Mouse (Mus musculus) liver, embryonic 14.5 days (tissue): Measurements from ENCODE around the gene Kcnv2. TPM values are rescaled to one million over a fixed set of nuclear protein-coding genes. Genes with fewer than 3 reads are reported as not detected.

Experiments used
- ATAC-seq: fragments of 200-750 bp; cut with Nextera tagmentation; 2 replicates; pipeline ENCODE4 v1.8.0; 2017; ENCODE audit warnings: moderate number of reproducible peaks, mild to moderate bottlenecking, moderate library complexity; ENCODE audit not compliant: insufficient read depth
- DNase-seq, 3 experiments: peaks; one replicate each; pipeline ENCODE4 v3.0.0-alpha.2; 2012 to 2013; ENCODE audit warnings: low read depth in 3 of 3, low spot score in 3 of 3
- H3K27ac ChIP-seq: fragments of 300-500 bp; sonication (generic); 2 replicates; pipeline ENCODE4 v1.5.1; 2014; ENCODE audit warnings: moderate library complexity, mild to moderate bottlenecking, control low read depth, inconsistent platforms
- H3K27me3 ChIP-seq: fragments of 300-500 bp; sonication (generic); 2 replicates; pipeline ENCODE4 v1.6.1; 2014; ENCODE audit warnings: mild to moderate bottlenecking, low read length, moderate library complexity; ENCODE audit not compliant: control insufficient read depth, insufficient read depth
- H3K36me3 ChIP-seq: fragments of 300-500 bp; sonication (generic); replicated peaks from 2 replicates; pipeline ENCODE4 v1.6.1; 2014; ENCODE audit warnings: low read depth; ENCODE audit not compliant: control insufficient read depth, insufficient read depth
- H3K4me1 ChIP-seq, 2 experiments: fragments of 200-500 bp in 1 of 2; fragments of 300-500 bp in 1 of 2; sonication (generic) in 1 of 2; replicated peaks; 2 replicates each; pipeline ENCODE4 v1.6.1; 2012 to 2014; ENCODE audit warnings: antibody characterized with exemption in 1 of 2, inconsistent platforms in 1 of 2, low read length in 1 of 2; ENCODE audit not compliant: control insufficient read depth in 2 of 2, insufficient read depth in 2 of 2
- H3K4me2 ChIP-seq: fragments of 300-500 bp; sonication (generic); 2 replicates; pipeline ENCODE4 v1.6.1; 2014; ENCODE audit warnings: low read depth, mild to moderate bottlenecking, control low read depth, moderate library complexity
- H3K4me3 ChIP-seq, 2 experiments: fragments of 200-500 bp in 1 of 2; fragments of 300-500 bp in 1 of 2; sonication (generic) in 1 of 2; 2 replicates each; pipeline ENCODE4 v1.5.1; 2012 to 2014; ENCODE audit warnings: low read depth in 2 of 2, low read length in 2 of 2, mild to moderate bottlenecking in 2 of 2, control low read depth in 1 of 2, inconsistent platforms in 1 of 2, moderate library complexity in 1 of 2; ENCODE audit not compliant: insufficient read depth in 1 of 2
- H3K9ac ChIP-seq: fragments of 300-500 bp; sonication (generic); replicated peaks from 2 replicates; pipeline ENCODE4 v1.6.1; 2014; ENCODE audit warnings: mild to moderate bottlenecking, control low read depth, moderate library complexity
- H3K9me3 ChIP-seq: fragments of 300-500 bp; sonication (generic); 2 replicates; pipeline ENCODE4 v1.6.1; 2016; ENCODE audit warnings: low read length, mixed read lengths; ENCODE audit not compliant: control insufficient read depth
- CTCF ChIP-seq: IDR thresholded peaks from 2 replicates; pipeline ENCODE4 v1.5.1; 2016; ENCODE audit warnings: antibody characterized with exemption, low read depth, control low read depth
- EP300 ChIP-seq: IDR thresholded peaks from 2 replicates; pipeline ENCODE4 v1.6.1; 2016; ENCODE audit warnings: antibody characterized with exemption, low read depth
- WGBS: fragments of 180-500 bp; shearing (Covaris S2); extraction: QIAGEN DNeasy Blood & Tissue Kit; methylation state at CpG from one replicate; pipeline ENCODE4 v1.1.7; 2014; ENCODE audit not compliant: insufficient replicate concordance; 5-methylcytosine and 5-hydroxymethylcytosine counted together
- polyA plus RNA-seq, 2 experiments: library from polyadenylated mRNA; depleted of rRNA in 1 of 2; stranded (reverse) in 1 of 2; unstranded in 1 of 2; fragments of >200 nt; fragmentation: Nextera tagmentation in 1 of 2; extraction: Ambion mirVana in 1 of 2; gene quantifications; 2 replicates each; pipeline versions ENCODE4 v1.2.1 to v1.2.3; 2012 to 2014

Kcnv2 gene
- polyA plus RNA-seq (2012; rRNA removed) (not detected in 2 replicates), polyA plus RNA-seq (2014; fragmentation: Nextera tagmentation; extraction: Ambion mirVana) (not detected in 2 replicates)

DNA sequence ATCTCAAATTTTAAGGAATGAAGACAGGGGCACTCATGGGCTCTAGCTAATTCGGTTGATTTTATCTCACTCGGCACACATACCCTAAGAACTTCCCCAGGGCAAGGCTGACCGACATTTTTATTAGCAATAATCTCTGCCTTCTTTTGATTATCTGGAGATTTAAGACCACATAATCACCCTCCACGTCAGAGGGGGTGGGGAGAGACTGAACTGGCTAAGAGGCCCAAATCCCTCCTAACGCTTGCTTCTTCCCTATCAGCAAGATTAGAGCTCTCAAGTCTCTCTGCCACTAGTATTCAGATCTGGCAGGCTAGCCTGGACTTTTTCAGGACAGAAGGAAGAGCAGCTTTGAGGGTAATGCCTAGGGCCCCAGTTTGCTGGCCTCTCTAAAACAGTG lies at the start of gene Kcnv2:
Gene Kcnv2 (plus strand): TSS at position 308 of the 400 bp plus-strand sequence.
- Histone ChIP-seq H3K4me2 (no peak within 1 kb of the TSS), H3K27me3 (no peaks in the 10 kb centered on the region), H3K4me1 (peaks cover 0 to 5% of the 10 kb centered on the region in 2 experiments; a peak in 1 of 4 replicates), H3K9me3 (no peaks in the 10 kb centered on the region), H3K4me3 (no peak within 1 kb of the TSS), H3K27ac (no peak within 1 kb of the TSS), H3K9ac (no peak within 1 kb of the TSS), H3K36me3 (no peaks in the 10 kb centered on the region)
- TF ChIP-seq EP300 (no peak), CTCF (no peak)
- 37% methylated on average over 5 of the region's 5 CpGs for WGBS
- DNase-seq (no peak), ATAC-seq (no peak)

DNA sequence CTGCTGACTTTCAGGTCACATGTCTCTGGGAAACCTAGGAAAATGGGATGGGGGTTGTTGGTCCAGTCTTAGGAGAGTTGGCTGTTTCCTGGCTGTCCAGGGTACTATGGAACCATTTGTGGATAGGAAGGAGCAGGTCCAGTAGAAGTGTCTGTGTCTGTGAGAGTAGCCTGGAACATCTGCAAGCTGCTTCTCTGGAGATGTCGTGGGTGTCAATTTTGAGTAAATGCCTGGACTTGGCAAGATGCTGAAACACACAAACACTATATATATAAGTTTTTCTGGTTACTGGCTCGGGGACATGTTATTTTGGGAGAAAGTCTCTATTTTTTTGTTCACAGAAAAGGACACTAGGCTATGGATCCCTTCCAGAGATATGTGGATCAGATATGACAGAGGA lies 49.0 kb upstream of the Kcnv2 start:
- 33% methylated on average over 2 of the region's 2 CpGs for WGBS
- ATAC-seq (no peak), DNase-seq (no peak)
- Histone ChIP-seq H3K36me3 (no peaks in the 10 kb centered on the region), H3K4me3 (no peak overlapping the region), H3K4me1 (no peaks in the 10 kb centered on the region; a peak in 1 of 4 replicates), H3K4me2 (no peak overlapping the region), H3K27me3 (no peaks in the 10 kb centered on the region), H3K9ac (no peak overlapping the region), H3K27ac (no peak overlapping the region), H3K9me3 (no peaks in the 10 kb centered on the region)
- no peak for TF ChIP-seq CTCF
- TF ChIP-seq EP300, result no peak

DNA sequence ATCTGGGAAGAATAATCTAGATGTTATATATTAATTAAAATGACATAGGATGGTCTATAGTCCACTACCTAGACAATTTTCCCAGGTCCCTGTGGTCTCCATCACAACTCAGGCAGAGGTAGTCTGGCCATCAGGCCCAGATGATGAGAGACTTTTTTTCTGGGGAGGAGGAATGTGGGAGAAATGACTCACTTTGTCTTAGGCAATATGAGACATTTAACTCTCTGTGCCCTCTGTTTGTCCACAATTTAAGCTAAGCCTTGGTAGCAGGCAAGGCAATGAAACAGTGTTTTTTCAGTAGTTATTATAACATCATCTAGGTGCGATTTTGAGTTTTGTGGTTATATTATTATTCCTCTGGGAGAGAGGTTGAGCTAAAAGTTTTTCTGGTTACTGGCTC lies 48.0 kb upstream of the Kcnv2 start:
- H3K27ac ChIP-seq, result no peak overlapping the region
- no peak overlapping the region for H3K4me3 ChIP-seq
- DNase-seq (no peak), ATAC-seq (no peak)
- H3K9ac ChIP-seq, result no peak overlapping the region
- no peaks in the 10 kb centered on the region for H3K36me3 ChIP-seq
- no peak for TF ChIP-seq CTCF
- no peak for TF ChIP-seq EP300
- 46% methylated on average over 1 of the region's 1 CpGs for WGBS
- no peaks in the 10 kb centered on the region; a peak in 1 of 4 replicates for H3K4me1 ChIP-seq
- H3K27me3 ChIP-seq, result no peaks in the 10 kb centered on the region
- no peak overlapping the region for H3K4me2 ChIP-seq
- H3K9me3 ChIP-seq, result no peaks in the 10 kb centered on the region

DNA sequence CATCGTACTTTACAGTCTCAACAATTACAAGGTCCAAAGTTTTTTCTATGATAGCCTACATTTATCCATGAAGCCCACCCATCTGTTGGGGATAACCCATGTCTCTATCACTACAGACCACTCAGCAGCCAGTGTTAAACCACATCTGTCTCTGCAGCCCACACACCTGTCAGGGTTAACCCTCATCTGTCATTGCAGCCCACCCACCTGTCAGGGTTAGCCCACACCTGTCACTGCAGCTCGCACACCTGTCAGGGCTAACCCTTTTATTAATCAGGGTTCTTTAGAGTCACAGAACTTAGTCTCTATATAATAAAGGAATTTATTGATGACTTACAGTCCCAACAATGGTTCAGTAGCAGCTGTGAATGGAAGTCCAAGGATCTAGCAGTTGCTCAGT lies 43.2 kb upstream of the Kcnv2 start:
- H3K4me2 ChIP-seq, result no peak overlapping the region
- H3K27ac ChIP-seq, result no peak overlapping the region
- H3K9me3 ChIP-seq, result no peaks in the 10 kb centered on the region
- no peak for ATAC-seq
- 56% methylated on average over 2 of the region's 2 CpGs for WGBS
- H3K36me3 ChIP-seq, result no peaks in the 10 kb centered on the region
- H3K4me1 ChIP-seq, result no peaks in the 10 kb centered on the region
- no peak for DNase-seq
- no peak overlapping the region for H3K4me3 ChIP-seq
- TF ChIP-seq CTCF (no peak), EP300 (no peak)
- H3K27me3 ChIP-seq, result no peaks in the 10 kb centered on the region
- no peak overlapping the region for H3K9ac ChIP-seq

DNA sequence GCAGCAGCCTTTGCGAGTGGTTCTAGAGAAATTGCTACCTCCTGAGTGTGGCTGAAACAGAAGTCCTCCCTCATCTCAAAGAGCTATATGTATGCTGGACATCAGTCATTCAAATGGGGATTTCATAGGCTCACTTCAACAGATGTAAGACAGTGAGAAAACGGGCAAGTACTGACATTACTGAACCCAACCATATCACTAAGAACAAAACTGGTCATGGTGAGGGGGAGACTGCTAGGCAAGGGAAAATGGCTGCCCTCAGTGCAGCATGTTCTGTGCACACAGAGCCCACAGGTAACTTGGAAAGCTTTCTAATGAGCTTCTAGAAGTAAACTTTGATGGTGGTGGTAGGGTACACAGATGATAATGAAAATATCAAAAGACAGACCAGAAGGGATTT lies 12.3 kb upstream of the Kcnv2 start:
- Histone ChIP-seq H3K9ac (no peak overlapping the region), H3K27ac (no peak overlapping the region), H3K4me3 (no peak overlapping the region), H3K27me3 (no peaks in the 10 kb centered on the region), H3K9me3 (no peaks in the 10 kb centered on the region), H3K36me3 (no peaks in the 10 kb centered on the region), H3K4me1 (no peaks in the 10 kb centered on the region), H3K4me2 (no peak overlapping the region)
- DNase-seq (no peak), ATAC-seq (no peak)
- TF ChIP-seq EP300 (no peak), CTCF (no peak)
- WGBS, result 59% methylated on average over 2 of the region's 2 CpGs
